Mouse (Mus musculus) heart, adult 2 months (tissue): ENCODE data around the gene Ifitm2. TPM values are rescaled to one million over a fixed set of nuclear protein-coding genes. Genes with fewer than 3 reads are reported as not detected.
A peak's percentile ranks its signal among the peaks of the same experiment; 100 is the strongest.

Experiments used
- DNase-seq, 2 experiments: peaks; one replicate each; pipeline ENCODE4 v3.0.0; 2021
- H3K27ac ChIP-seq: fragments of 200-600 bp; 2 replicates; pipeline ENCODE4 v1.8.1; 2022
- H3K27me3 ChIP-seq: fragments of 200-500 bp; 2 replicates; pipeline ENCODE4 v1.6.1; 2012; ENCODE audit warnings: mild to moderate bottlenecking, low read length, inconsistent platforms, mixed read lengths; ENCODE audit not compliant: control insufficient read depth, insufficient read depth
- H3K36me3 ChIP-seq: fragments of 200-500 bp; 2 replicates; pipeline ENCODE4 v1.6.1; 2012; ENCODE audit warnings: low read length, inconsistent platforms; ENCODE audit not compliant: control insufficient read depth, insufficient read depth
- H3K4me1 ChIP-seq: fragments of 200-500 bp; 2 replicates; pipeline ENCODE4 v1.6.1; 2011; ENCODE audit warnings: low read length; ENCODE audit not compliant: control insufficient read depth, insufficient read depth
- H3K4me3 ChIP-seq: fragments of 200-600 bp; 2 replicates; pipeline ENCODE4 v1.8.1; 2022
- H3K79me2 ChIP-seq: fragments of 200-500 bp; replicated peaks from 2 replicates; pipeline ENCODE4 v1.6.1; 2012; ENCODE audit warnings: mild to moderate bottlenecking, inconsistent platforms, low read length, moderate library complexity, mixed read lengths; ENCODE audit not compliant: control insufficient read depth, insufficient read depth
- H3K9ac ChIP-seq: fragments of 200-500 bp; 2 replicates; pipeline ENCODE4 v1.6.1; 2012; ENCODE audit warnings: low read depth, mild to moderate bottlenecking, control low read depth, inconsistent platforms, low read length, mixed read lengths
- CTCF ChIP-seq: fragments of 200-600 bp; IDR thresholded peaks from 2 replicates; pipeline ENCODE4 v1.8.1; 2022; ENCODE audit warnings: antibody characterized with exemption, mild to moderate bottlenecking, moderate library complexity
- EP300 ChIP-seq: fragments of 200-500 bp; IDR thresholded peaks from 2 replicates; pipeline ENCODE4 v1.6.1; 2011; ENCODE audit warnings: low read depth, low read length, control low read depth; ENCODE audit not compliant: insufficient read depth
- POLR2A ChIP-seq: fragments of 200-500 bp; IDR thresholded peaks from 2 replicates; pipeline ENCODE4 v1.6.1; 2011; ENCODE audit warnings: mild to moderate bottlenecking, low read depth, low read length, control low read depth; ENCODE audit not compliant: insufficient read depth
- WGBS: fragments of 180-500 bp; shearing (Covaris S2); methylation state at CpG from one replicate; pipeline ENCODE4 v1.1.7; 2018; 5-methylcytosine and 5-hydroxymethylcytosine counted together
- intact Hi-C: fragments of 180-260 bp; cut with DNase I; formaldehyde crosslinking; loops from one replicate; pipeline ENCODE4 v1.15.1; 2025
- polyA plus RNA-seq: library from polyadenylated mRNA; depleted of rRNA; stranded (reverse); fragments of >200 nt; gene quantifications from 2 replicates; pipeline ENCODE4 v1.2.3, GENCODE M21; 2012; rRNA removed
- total RNA-seq, 2 experiments: library from RNA; stranded (reverse); gene quantifications; 2 replicates each; pipeline ENCODE4 v1.2.3; 2021

Ifitm2 gene
- total and polyA plus RNA-seq, 3 experiments, result 107 to 368 (median 113) TPM

GRCm38 (mm10) chr7:140912293-140912692 lies 43.5 kb downstream of the Ifitm2 start:
- 38% methylated on average over 3 of the region's 3 CpGs for WGBS
- Histone ChIP-seq H3K27me3 (no peaks in the 10 kb centered on the region), H3K27ac (no peak overlapping the region), H3K79me2 (no peaks in the 10 kb centered on the region), H3K9ac (no peak overlapping the region), H3K4me1 (no peaks in the 10 kb centered on the region), H3K36me3 (no peaks in the 10 kb centered on the region), H3K4me3 (no peak overlapping the region)
- TF ChIP-seq POLR2A, result no peak
- no peak for TF ChIP-seq CTCF
- TF ChIP-seq EP300, result no peak
- intact Hi-C loops, result no loop called here
- no peak for DNase-seq

- Histone ChIP-seq H3K4me1 (no peaks in the 10 kb centered on the region), H3K79me2 (no peaks in the 10 kb centered on the region), H3K27me3 (no peaks in the 10 kb centered on the region), H3K4me3 (peak overlapping the region; percentile 33), H3K36me3 (no peaks in the 10 kb centered on the region), H3K9ac (peak overlapping the region; percentile 41; the same call in 1 of the 2 replicates), H3K27ac (no peak overlapping the region)
- intact Hi-C loops, result loop anchor here (1.0 to 5.0 kb wide), 6 partner anchors 32 to 268 kb away; partner anchors contain the start of genes Gm45717, Ifitm2 and Pgghg
- DNase-seq, result peak; percentile 83 to 86
- WGBS, result 2% methylated on average over 19 of the region's 19 CpGs
- no peak for TF ChIP-seq POLR2A
- TF ChIP-seq CTCF, result peak; percentile 94
- peak; percentile 63; the same call in 1 of the 2 replicates for TF ChIP-seq EP300
Measured at GRCm38 (mm10) chr7:140908634-140909107, 47.1 kb downstream of the Ifitm2 start.

GRCm38 (mm10) chr7:140908181-140908580 lies 47.6 kb downstream of the Ifitm2 start:
- no peak for DNase-seq
- 58% methylated on average over 7 of the region's 7 CpGs for WGBS
- Histone ChIP-seq H3K36me3 (no peaks in the 10 kb centered on the region), H3K27ac (no peak overlapping the region), H3K9ac (no peak overlapping the region), H3K27me3 (no peaks in the 10 kb centered on the region), H3K79me2 (no peaks in the 10 kb centered on the region), H3K4me1 (no peaks in the 10 kb centered on the region), H3K4me3 (no peak overlapping the region)
- TF ChIP-seq CTCF (no peak), EP300 (no peak), POLR2A (no peak)
- intact Hi-C loops, result loop anchor here (1.0 to 5.0 kb wide), 6 partner anchors 33 to 268 kb away; partner anchors contain the start of genes Gm45717, Ifitm2 and Pgghg

GRCm38 (mm10) chr7:140907697-140908096 lies 48.1 kb downstream of the Ifitm2 start:
- TF ChIP-seq EP300 (no peak), CTCF (peak; percentile 47), POLR2A (no peak)
- no peaks in the 10 kb centered on the region for H3K79me2 ChIP-seq
- H3K9ac ChIP-seq, result no peak overlapping the region
- intact Hi-C loops, result loop anchor here (1.0 to 5.0 kb wide), 6 partner anchors 33 to 269 kb away; partner anchors contain the start of genes Gm45717, Ifitm2 and Pgghg
- H3K4me3 ChIP-seq, result no peak overlapping the region
- no peaks in the 10 kb centered on the region for H3K36me3 ChIP-seq
- 83% methylated on average over 7 of the region's 7 CpGs for WGBS
- no peak for DNase-seq
- no peaks in the 10 kb centered on the region for H3K27me3 ChIP-seq
- H3K27ac ChIP-seq, result no peak overlapping the region
- no peaks in the 10 kb centered on the region for H3K4me1 ChIP-seq

- Histone ChIP-seq H3K27me3 (no peaks in the 10 kb centered on the region), H3K79me2 (no peaks in the 10 kb centered on the region), H3K4me3 (no peak overlapping the region), H3K9ac (no peak overlapping the region), H3K36me3 (no peaks in the 10 kb centered on the region), H3K27ac (no peak overlapping the region), H3K4me1 (no peaks in the 10 kb centered on the region)
- no peak for DNase-seq
- WGBS, result 70% methylated on average over 13 of the region's 13 CpGs
- intact Hi-C loops, result loop anchor here (5.0 kb wide), 1 partner anchor 50 kb away; the partner anchor contains the start of genes Gm45717 and Ifitm2
- TF ChIP-seq POLR2A (no peak), CTCF (no peak), EP300 (no peak)
Measured at GRCm38 (mm10) chr7:140907131-140907530, 48.7 kb downstream of the Ifitm2 start.

- no peak for DNase-seq
- H3K27ac ChIP-seq, result no peak overlapping the region
- H3K9ac ChIP-seq, result no peak overlapping the region
- no peaks in the 10 kb centered on the region for H3K4me1 ChIP-seq
- 64% methylated on average over 2 of the region's 2 CpGs for WGBS
- no peaks in the 10 kb centered on the region for H3K36me3 ChIP-seq
- H3K4me3 ChIP-seq, result no peak overlapping the region
- no peaks in the 10 kb centered on the region for H3K79me2 ChIP-seq
- H3K27me3 ChIP-seq, result no peaks in the 10 kb centered on the region
- TF ChIP-seq CTCF, result no peak
- TF ChIP-seq POLR2A, result no peak
- TF ChIP-seq EP300, result no peak
- intact Hi-C loops, result loop anchor here (5.0 kb wide), 1 partner anchor 52 kb away; the partner anchor contains the start of genes Gm45717 and Ifitm2
Measured at GRCm38 (mm10) chr7:140905642-140906081, 50.1 kb downstream of the Ifitm2 start.

Other genes starting within 250 kb of the Ifitm2 start
- gene Cyp2e1, start 192.2 kb downstream of the Ifitm2 start, total RNA-seq, result 10 to 100 TPM in 1 of 2 experiments, 1 to 10 TPM in 1; 9.6 to 12.7 TPM
- gene Cyp2e1, start 192.2 kb downstream of the Ifitm2 start, polyA plus RNA-seq, result 6.4 and 18.7 TPM in 2 replicates
- gene Syce1, start 168.1 kb downstream of the Ifitm2 start, total RNA-seq, result not detected
- gene Syce1, start 168.1 kb downstream of the Ifitm2 start, polyA plus RNA-seq, result 0.10 TPM in 1 of 2 replicates, not detected in the other
- gene Zfp941, start 133.8 kb downstream of the Ifitm2 start, total RNA-seq, result under 1 TPM; 0.14 to 0.29 TPM
- 0.10 and 0.15 TPM in 2 replicates for gene Zfp941, start 133.8 kb downstream of the Ifitm2 start, polyA plus RNA-seq
- gene Urah, start 121.0 kb downstream of the Ifitm2 start, total RNA-seq, result 1 to 10 TPM; 1.1 to 1.4 TPM
- 0.85 and 2.2 TPM in 2 replicates for gene Urah, start 121.0 kb downstream of the Ifitm2 start, polyA plus RNA-seq
- gene Scgb1c1, start 110.4 kb downstream of the Ifitm2 start, total RNA-seq, result 10 to 100 TPM; 22.6 to 27.5 TPM
- 54.5 and 56.6 TPM in 2 replicates for gene Scgb1c1, start 110.4 kb downstream of the Ifitm2 start, polyA plus RNA-seq
- gene Odf3, start 108.2 kb downstream of the Ifitm2 start, total RNA-seq, result not detected
- 0.25 and 0.38 TPM in 2 replicates for gene Odf3, start 108.2 kb downstream of the Ifitm2 start, polyA plus RNA-seq
- not detected for gene Gm45785, start 99.7 kb downstream of the Ifitm2 start, total RNA-seq
- gene Gm45785, start 99.7 kb downstream of the Ifitm2 start, polyA plus RNA-seq, result not detected in 2 replicates
- 10 to 100 TPM; 20.1 to 23.6 TPM for gene Ric8a, start 99.0 kb downstream of the Ifitm2 start, total RNA-seq
- 37.6 and 42.8 TPM in 2 replicates for gene Ric8a, start 99.0 kb downstream of the Ifitm2 start, polyA plus RNA-seq
- 10 to 100 TPM in 1 of 2 experiments, 1 to 10 TPM in 1; 8.8 to 12.3 TPM for gene Bet1l, start 98.4 kb downstream of the Ifitm2 start, total RNA-seq
- gene Bet1l, start 98.4 kb downstream of the Ifitm2 start, polyA plus RNA-seq, result 12.4 and 17.0 TPM in 2 replicates
- 10 to 100 TPM; 72.6 to 86.1 TPM for gene Psmd13, start 74.0 kb downstream of the Ifitm2 start, total RNA-seq
- 50.8 and 71.0 TPM in 2 replicates for gene Psmd13, start 74.0 kb downstream of the Ifitm2 start, polyA plus RNA-seq
- 10 to 100 TPM; 53.1 to 60.6 TPM for gene Sirt3, start 73.7 kb downstream of the Ifitm2 start, total RNA-seq
- 86.9 and 100 TPM in 2 replicates for gene Sirt3, start 73.7 kb downstream of the Ifitm2 start, polyA plus RNA-seq
- gene Cox8b, start 55.5 kb downstream of the Ifitm2 start, total RNA-seq, result 1,000 to 10,000 TPM; 2,777 to 3,250 TPM
- gene Cox8b, start 55.5 kb downstream of the Ifitm2 start, polyA plus RNA-seq, result 1,727 and 2,194 TPM in 2 replicates
- under 1 TPM in 1 of 2 experiments, not detected in 1; 0.07 TPM for gene Nlrp6, start 35.1 kb downstream of the Ifitm2 start, total RNA-seq
- gene Nlrp6, start 35.1 kb downstream of the Ifitm2 start, polyA plus RNA-seq, result 0.04 and 0.06 TPM in 2 replicates
- 1 to 10 TPM; 4.0 to 5.8 TPM for gene Pgghg, start 14.6 kb downstream of the Ifitm2 start, total RNA-seq
- gene Pgghg, start 14.6 kb downstream of the Ifitm2 start, polyA plus RNA-seq, result 13.0 and 14.1 TPM in 2 replicates
- gene Ifitm5, start 5.7 kb downstream of the Ifitm2 start, total RNA-seq, result under 1 TPM; 0.32 to 0.34 TPM
- 1.1 and 2.0 TPM in 2 replicates for gene Ifitm5, start 5.7 kb downstream of the Ifitm2 start, polyA plus RNA-seq
- gene Gm45717, start 50 bp downstream of the Ifitm2 start, total RNA-seq, result not detected
- not detected in 2 replicates for gene Gm45717, start 50 bp downstream of the Ifitm2 start, polyA plus RNA-seq
- gene Ifitm1, start 11.2 kb upstream of the Ifitm2 start, total RNA-seq, result 1 to 10 TPM; 6.1 to 7.7 TPM
- 16.1 and 52.2 TPM in 2 replicates for gene Ifitm1, start 11.2 kb upstream of the Ifitm2 start, polyA plus RNA-seq
- gene Ifitm3, start 54.8 kb upstream of the Ifitm2 start, total RNA-seq, result 100 to 1,000 TPM; 115 to 123 TPM
- gene Ifitm3, start 54.8 kb upstream of the Ifitm2 start, polyA plus RNA-seq, result 274 and 332 TPM in 2 replicates
- gene Ifitm6, start 61.9 kb upstream of the Ifitm2 start, total RNA-seq, result 1 to 10 TPM in 1 of 2 experiments, under 1 TPM in 1; 0.36 to 1.0 TPM
- 4.6 and 5.1 TPM in 2 replicates for gene Ifitm6, start 61.9 kb upstream of the Ifitm2 start, polyA plus RNA-seq
- not detected for gene Gm17387, start 73.1 kb upstream of the Ifitm2 start, total RNA-seq
- gene Gm17387, start 73.1 kb upstream of the Ifitm2 start, polyA plus RNA-seq, result not detected in 2 replicates
- under 1 TPM in 1 of 2 experiments, not detected in 1; 0.07 TPM for gene B4galnt4, start 105.1 kb upstream of the Ifitm2 start, total RNA-seq
- 0.04 and 0.06 TPM in 2 replicates for gene B4galnt4, start 105.1 kb upstream of the Ifitm2 start, polyA plus RNA-seq
- under 1 TPM; 0.20 to 0.21 TPM for gene Pkp3, start 122.2 kb upstream of the Ifitm2 start, total RNA-seq
- gene Pkp3, start 122.2 kb upstream of the Ifitm2 start, polyA plus RNA-seq, result 0.35 and 1.6 TPM in 2 replicates
- 1 to 10 TPM; 4.5 to 7.0 TPM for gene Sigirr, start 144.6 kb upstream of the Ifitm2 start, total RNA-seq
- gene Sigirr, start 144.6 kb upstream of the Ifitm2 start, polyA plus RNA-seq, result 9.4 and 10.2 TPM in 2 replicates
- gene Ano9, start 161.8 kb upstream of the Ifitm2 start, total RNA-seq, result under 1 TPM in 1 of 2 experiments, not detected in 1; 0.39 TPM
- gene Ano9, start 161.8 kb upstream of the Ifitm2 start, polyA plus RNA-seq, result 0.09 and 0.53 TPM in 2 replicates
- gene Ptdss2, start 166.4 kb upstream of the Ifitm2 start, total RNA-seq, result 10 to 100 TPM; 25.9 to 29.7 TPM
- gene Ptdss2, start 166.4 kb upstream of the Ifitm2 start, polyA plus RNA-seq, result 22.4 and 39.2 TPM in 2 replicates
- gene Rnh1, start 216.9 kb upstream of the Ifitm2 start, total RNA-seq, result 10 to 100 TPM; 62.9 to 73.9 TPM
- gene Rnh1, start 216.9 kb upstream of the Ifitm2 start, polyA plus RNA-seq, result 73.2 and 96.7 TPM in 2 replicates
- 100 to 1,000 TPM in 1 of 2 experiments, 10 to 100 TPM in 1; 90.8 to 105 TPM for gene Hras, start 238.0 kb upstream of the Ifitm2 start, total RNA-seq
- 63.7 and 79.9 TPM in 2 replicates for gene Hras, start 238.0 kb upstream of the Ifitm2 start, polyA plus RNA-seq
- 1 to 10 TPM; 2.3 to 3.1 TPM for gene Lrrc56, start 238.2 kb upstream of the Ifitm2 start, total RNA-seq
- gene Lrrc56, start 238.2 kb upstream of the Ifitm2 start, polyA plus RNA-seq, result 4.6 and 4.9 TPM in 2 replicates